Mouse (Mus musculus) brain, embryonic 14.5 days (tissue): ENCODE measurements at regions not wholly inside any gene's neighbourhood (a gene's known extent, or its start where the extent isn't known, plus 50 kb on each side); places are given as distances from the start of the nearest gene placed in this dataset.

Experiments used
- CTCF ChIP-seq: fragments of 200-500 bp; IDR thresholded peaks from 2 replicates; pipeline ENCODE4 v1.5.1; 2012; ENCODE audit warnings: inconsistent platforms, mild to moderate bottlenecking, moderate library complexity, borderline replicate concordance; ENCODE audit not compliant: insufficient read depth, insufficient read length; ENCODE audit errors: extremely low read depth
- POLR2A ChIP-seq: fragments of 200-500 bp; IDR thresholded peaks from 2 replicates; pipeline ENCODE4 v1.6.1; 2012; ENCODE audit warnings: mild to moderate bottlenecking, inconsistent platforms, borderline replicate concordance; ENCODE audit not compliant: poor library complexity, insufficient read depth, insufficient read length, severe bottlenecking; ENCODE audit errors: extremely low read depth

DNA sequence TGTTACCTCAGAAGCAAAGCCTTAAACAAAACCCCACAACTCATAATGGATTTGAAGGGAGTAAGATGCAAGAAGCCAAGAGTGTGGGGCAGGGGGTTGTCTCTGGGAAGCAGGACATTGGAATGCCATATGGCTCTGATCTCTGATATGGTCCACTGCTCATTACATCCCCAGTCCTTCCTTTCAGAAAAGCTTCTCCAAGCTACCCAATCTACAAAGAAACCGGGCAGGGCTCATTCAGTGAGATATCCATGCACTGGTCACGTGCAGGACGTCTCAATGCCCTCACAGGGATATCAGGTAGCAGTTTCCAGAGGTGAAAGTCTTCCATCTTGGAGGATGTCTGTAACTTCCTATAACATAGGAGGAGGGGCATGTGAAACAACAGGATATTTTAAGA lies 61.8 kb upstream of the Aco1 start:
- no peak for TF ChIP-seq CTCF
- no peak for TF ChIP-seq POLR2A
